Comparison of ENCODE assay signal across 9 mouse cellular contexts in the genomic region with DNA sequence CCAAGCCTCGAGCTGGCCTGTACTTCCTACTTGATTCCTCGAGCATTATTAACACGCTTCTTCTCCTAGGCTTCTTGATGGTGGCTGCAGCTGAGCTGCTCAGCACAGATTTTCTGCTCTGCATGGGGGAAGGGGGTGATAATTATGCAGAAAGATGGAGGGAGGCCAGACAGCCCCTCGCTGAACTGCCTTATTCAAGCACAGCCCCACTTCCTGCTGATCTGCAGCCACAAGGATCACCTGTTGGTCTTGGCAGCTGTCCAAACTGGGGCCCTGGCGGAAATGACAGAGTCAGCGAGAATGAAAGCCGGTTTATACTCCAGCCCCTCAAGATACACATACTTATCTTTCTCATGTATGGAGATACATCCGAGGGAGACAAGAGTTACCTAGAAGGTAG.
DNase-seq lines count a peak whose midpoint lies in the region; ATAC-seq and TF ChIP-seq lines count a peak whose summit lies in the region.
"Had no signal": no experiment of that assay in that cellular context is flagged by ENCODE, and none has a peak within 500 bp of the region (broad histone marks: within the 10 kb centered on the region; RNA-seq: fewer than 3 reads in every experiment).

No protein-coding gene starts in this region.

- peaks cover 21% of the 10 kb centered on the region for H3K4me1 ChIP-seq in forebrain, postnatal 0 days (ENCODE audit: insufficient read depth)
- peaks cover 10% of the 10 kb centered on the region for H3K4me1 ChIP-seq in hindbrain, postnatal 0 days (ENCODE audit: insufficient read depth, low read length)
- peaks cover 27% of the 10 kb centered on the region for H3K4me1 ChIP-seq in limb, embryonic 13.5 days
- peaks cover 34% of the 10 kb centered on the region for H3K4me1 ChIP-seq in midbrain, embryonic 14.5 days (ENCODE audit: control insufficient read depth, insufficient read depth, low read length)
- peaks cover 20% of the 10 kb centered on the region for H3K4me1 ChIP-seq in thymus, adult 2 months (replicated peaks; ENCODE audit: control insufficient read depth, insufficient read depth, low read length)

- 11% methylated on average over 8 of the region's 8 CpGs for WGBS in forebrain, postnatal 0 days
- 14% methylated on average over 8 of the region's 8 CpGs for WGBS in hindbrain, postnatal 0 days
- WGBS in limb, embryonic 13.5 days = 7% methylated on average over 8 of the region's 8 CpGs
- 9% methylated on average over 8 of the region's 8 CpGs for WGBS in midbrain, embryonic 14.5 days
- 3% methylated on average over 8 of the region's 8 CpGs for WGBS in thymus, adult 2 months

- TF ChIP-seq CTCF in gastrocnemius, adult 2 months (IDR thresholded peaks at IDR 0.05) = no peak
- no peak for TF ChIP-seq CTCF in forebrain, postnatal 0 days (IDR thresholded peaks at IDR 0.05; ENCODE audit: low read depth)
- no peak for TF ChIP-seq CTCF in hindbrain, postnatal 0 days (IDR thresholded peaks at IDR 0.05; ENCODE audit: low read depth)
- no peak for TF ChIP-seq CTCF in thymus, adult 2 months (IDR thresholded peaks at IDR 0.05; ENCODE audit: borderline replicate concordance, control insufficient read depth, extremely low read depth, insufficient read depth, low read length, poor library complexity)

- no peaks in the 10 kb centered on the region; the same call in 1 of the 2 replicates for H3K36me3 ChIP-seq in forebrain, postnatal 0 days (ENCODE audit: insufficient read depth)
- no peaks in the 10 kb centered on the region for H3K36me3 ChIP-seq in hindbrain, postnatal 0 days (ENCODE audit: insufficient read depth, low read length)
- 0 out of 2 replicates have a peak, but pooled peaks cover 3% of the 10 kb centered on the region for H3K36me3 ChIP-seq in limb, embryonic 13.5 days
- no peaks in the 10 kb centered on the region for H3K36me3 ChIP-seq in midbrain, embryonic 14.5 days (ENCODE audit: control insufficient read depth, insufficient read depth, low read length)
- H3K36me3 ChIP-seq in thymus, adult 2 months (ENCODE audit: control insufficient read depth, insufficient read depth, low read length) = no peaks in the 10 kb centered on the region
- H3K36me3 ChIP-seq: G1E had no signal

- DNase-seq in gastrocnemius, adult 2 months = peak; percentile 44
- DNase-seq in gastrocnemius, postnatal 25 days = no peak
- DNase-seq in cerebellum, adult 18-20 months = peak; percentile 26 to 30
- peak; percentile 80 for DNase-seq in forebrain, postnatal 0 days
- DNase-seq in hindbrain, postnatal 0 days (ENCODE audit: low spot score) = peak; percentile 89
- DNase-seq in midbrain, embryonic 14.5 days = peak; percentile 86
- peak; percentile 76 for DNase-seq in thymus, adult 2 months

- H3K9me3 ChIP-seq in forebrain, postnatal 0 days (ENCODE audit: low read length) = no peaks in the 10 kb centered on the region
- no peaks in the 10 kb centered on the region for H3K9me3 ChIP-seq in hindbrain, postnatal 0 days (ENCODE audit: low read length)
- no peaks in the 10 kb centered on the region for H3K9me3 ChIP-seq in limb, embryonic 13.5 days
- no peaks in the 10 kb centered on the region for H3K9me3 ChIP-seq in midbrain, embryonic 14.5 days (ENCODE audit: control insufficient read depth, low read length)

- H3K4me3 ChIP-seq in gastrocnemius, adult 2 months = no peak overlapping the region
- no peak overlapping the region for H3K4me3 ChIP-seq in forebrain, postnatal 0 days (ENCODE audit: low read depth, low read length)
- H3K4me3 ChIP-seq in hindbrain, postnatal 0 days (ENCODE audit: low read length) = no peak overlapping the region
- no peak overlapping the region for H3K4me3 ChIP-seq in limb, embryonic 13.5 days
- no peak overlapping the region for H3K4me3 ChIP-seq in midbrain, embryonic 14.5 days (replicated peaks; ENCODE audit: low read depth, low read length)
- H3K4me3 ChIP-seq in thymus, adult 2 months (ENCODE audit: control insufficient read depth, insufficient read depth, low read length) = no peak overlapping the region

- peak; percentile 90 for ATAC-seq in forebrain, postnatal 0 days
- ATAC-seq in hindbrain, postnatal 0 days = peak; percentile 89
- ATAC-seq in limb, embryonic 13.5 days (ENCODE audit: low FRiP score, low read depth) = peak; percentile 92
- peak; percentile 86 for ATAC-seq in midbrain, embryonic 14.5 days (ENCODE audit: low FRiP score, low TSS enrichment)

- H3K9ac ChIP-seq in forebrain, postnatal 0 days = no peak overlapping the region
- H3K9ac ChIP-seq in hindbrain, postnatal 0 days (replicated peaks; ENCODE audit: low read length) = no peak overlapping the region
- no peak overlapping the region for H3K9ac ChIP-seq in limb, embryonic 13.5 days
- H3K9ac ChIP-seq in midbrain, embryonic 14.5 days (replicated peaks; ENCODE audit: low read length) = no peak overlapping the region

- H3K27me3 ChIP-seq in forebrain, postnatal 0 days (ENCODE audit: insufficient read depth, low read length) = no peaks in the 10 kb centered on the region
- H3K27me3 ChIP-seq in hindbrain, postnatal 0 days (ENCODE audit: insufficient read depth, low read length) = no peaks in the 10 kb centered on the region
- H3K27me3 ChIP-seq in limb, embryonic 13.5 days = no peaks in the 10 kb centered on the region
- H3K27me3 ChIP-seq in midbrain, embryonic 14.5 days (ENCODE audit: control insufficient read depth, insufficient read depth, low read length) = no peaks in the 10 kb centered on the region
- no peaks in the 10 kb centered on the region for H3K27me3 ChIP-seq in thymus, adult 2 months (ENCODE audit: control insufficient read depth, insufficient read depth, low read length)

- intact Hi-C loops in gastrocnemius, adult 2 months (cut with DNase I) = no loop called here

- TF ChIP-seq POLR2A in thymus, adult 2 months (IDR thresholded peaks at IDR 0.05; ENCODE audit: control insufficient read depth, extremely low read depth, insufficient read depth, low read length, poor library complexity) = no peak

- no peak overlapping the region for H3K4me2 ChIP-seq in forebrain, postnatal 0 days (ENCODE audit: low read depth)
- H3K4me2 ChIP-seq in hindbrain, postnatal 0 days (ENCODE audit: low read depth, low read length) = peak overlapping the region; percentile 16; the same call in 1 of the 2 replicates
- peak overlapping the region; percentile 43 for H3K4me2 ChIP-seq in limb, embryonic 13.5 days (replicated peaks)
- 0 out of 2 replicates have a peak overlapping the region, but pooled peaks have one; percentile 9 for H3K4me2 ChIP-seq in midbrain, embryonic 14.5 days (ENCODE audit: low read length)

- no peak overlapping the region for H3K27ac ChIP-seq in gastrocnemius, adult 2 months
- H3K27ac ChIP-seq in forebrain, postnatal 0 days (ENCODE audit: low read depth, low read length) = peak overlapping the region; percentile 72; the same call in 1 of the 2 replicates
- H3K27ac ChIP-seq in hindbrain, postnatal 0 days = peak overlapping the region; percentile 49; the same call in 1 of the 2 replicates
- peak overlapping the region; percentile 74; the same call in 1 of the 2 replicates for H3K27ac ChIP-seq in limb, embryonic 13.5 days
- peak overlapping the region; percentile 82 for H3K27ac ChIP-seq in midbrain, embryonic 14.5 days (replicated peaks; ENCODE audit: low read depth, low read length)
- H3K27ac ChIP-seq in thymus, adult 2 months (ENCODE audit: control insufficient read depth, insufficient read depth, low read length) = peak overlapping the region; percentile 79
